9 mouse cellular contexts compared by ENCODE assay signal in genomic region chr6:113307481-113308121, GRCm38 (mm10). TPM values are rescaled to one million over a fixed set of nuclear protein-coding genes. Genes with fewer than 3 reads are reported as not detected.
A peak's percentile ranks its signal among the peaks of the same experiment; 100 is the strongest.
DNase-seq lines count a peak whose midpoint lies in the region; ATAC-seq and TF ChIP-seq lines count a peak whose summit lies in the region.
"Had no signal": no experiment of that assay in that cellular context is flagged by ENCODE, and none has a peak within 500 bp of the region (broad histone marks: within the 10 kb centered on the region; RNA-seq: fewer than 3 reads in every experiment).

No protein-coding gene starts in this region.

- H3K4me3 ChIP-seq in heart, postnatal 0 days (ENCODE audit: low read depth, low read length) = peak overlapping the region; percentile 79

- H3K9me3 ChIP-seq in heart, postnatal 0 days (replicated peaks; ENCODE audit: control insufficient read depth, low read length) = no peaks in the 10 kb centered on the region

- peak overlapping the region; percentile 99 for H3K27ac ChIP-seq in heart, postnatal 0 days (ENCODE audit: low read depth)

- 0 out of 2 replicates have a peak, but pooled peaks have one; percentile 3 for ATAC-seq in erythroid progenitor cell, adult 5-6 weeks (replicated peaks; ENCODE audit: low FRiP score, poor library complexity, severe bottlenecking)
- no peak for ATAC-seq in heart, postnatal 0 days (ENCODE audit: insufficient read depth, low read depth)
- no peak for ATAC-seq in activated CD4-positive, CD25-positive, alpha-beta regulatory T cell, adult 4 months

- H3K4me2 ChIP-seq in heart, postnatal 0 days (ENCODE audit: low read depth, low read length) = peak overlapping the region; percentile 91

- peaks cover 14% of the 10 kb centered on the region for H3K4me1 ChIP-seq in heart, postnatal 0 days (ENCODE audit: control insufficient read depth, insufficient read depth)

- no peak for TF ChIP-seq CTCF in heart, postnatal 0 days (IDR thresholded peaks at IDR 0.05; ENCODE audit: low read depth)

- H3K9ac ChIP-seq in heart, postnatal 0 days (replicated peaks; ENCODE audit: low read depth, low read length) = peak overlapping the region; percentile 97

- peaks cover 26% of the 10 kb centered on the region for H3K36me3 ChIP-seq in heart, postnatal 0 days (replicated peaks; ENCODE audit: control insufficient read depth, insufficient read depth, low read length)

- 0% methylated on average over 34 of the region's 34 CpGs for WGBS in heart, postnatal 0 days

- H3K27me3 ChIP-seq in heart, postnatal 0 days (ENCODE audit: control insufficient read depth, insufficient read depth, low read length) = no peaks in the 10 kb centered on the region

- no peak for TF ChIP-seq EP300 in heart, postnatal 0 days (IDR thresholded peaks at IDR 0.05; ENCODE audit: low read depth)

- DNase-seq in ES-CJ7 (ENCODE audit: low read depth, low spot score) = peak; percentile 64
- DNase-seq in adrenal gland, postnatal 10 days = peak; percentile 86
- DNase-seq in heart, postnatal 0 days (ENCODE audit: low spot score) = peak; percentile 10
- DNase-seq in kidney, postnatal 36 days = peak; percentile 26 to 52
- peak; percentile 55 for DNase-seq in lung, postnatal 14 days
- peak; percentile 45 for DNase-seq in ovary, postnatal 36 days (ENCODE audit: low spot score)

RNA-seq across cellular contexts. Expression of gene Brpf1, which starts 0.7 kb away (rescaled TPM):
- total RNA-seq in adrenal gland, postnatal 10 days (2021) = 10 to 100 TPM; 32.6 to 37.2 TPM
- total RNA-seq in erythroid progenitor cell, adult 5-6 weeks (2015; ENCODE audit: low replicate concordance) = 33.5 and 43.6 TPM in 2 replicates
- total RNA-seq in erythroid progenitor cell, adult 5-6 weeks (2017; ENCODE audit: low replicate concordance) = 30.7 and 41.5 TPM in 2 replicates
- 15.2 and 16.8 TPM in 2 replicates for total RNA-seq in heart, postnatal 0 days (2014; rRNA removed; ENCODE audit: low replicate concordance)
- 5.1 and 6.4 TPM in 2 replicates for polyA plus RNA-seq in heart, postnatal 0 days (2015; fragmentation: Nextera tagmentation; extraction: Ambion mirVana)
- polyA plus RNA-seq in activated CD4-positive, CD25-positive, alpha-beta regulatory T cell, adult 4 months (2017; shearing (Covaris generic)) = 10 to 100 TPM; 10.6 to 11.2 TPM

RNA-seq across cellular contexts. Expression of gene Ogg1, which starts 19.2 kb away (rescaled TPM):
- total RNA-seq in adrenal gland, postnatal 10 days (2021) = 10 to 100 TPM; 11.9 to 12.0 TPM
- total RNA-seq in erythroid progenitor cell, adult 5-6 weeks (2015; ENCODE audit: low replicate concordance) = 3.2 and 9.2 TPM in 2 replicates
- not detected in 2 replicates for total RNA-seq in erythroid progenitor cell, adult 5-6 weeks (2017; ENCODE audit: low replicate concordance)
- total RNA-seq in heart, postnatal 0 days (2014; rRNA removed; ENCODE audit: low replicate concordance) = 8.0 and 12.6 TPM in 2 replicates
- 6.4 and 7.0 TPM in 2 replicates for polyA plus RNA-seq in heart, postnatal 0 days (2015; fragmentation: Nextera tagmentation; extraction: Ambion mirVana)
- polyA plus RNA-seq in activated CD4-positive, CD25-positive, alpha-beta regulatory T cell, adult 4 months (2017; shearing (Covaris generic)) = 10 to 100 TPM; 14.1 to 23.2 TPM

RNA-seq across cellular contexts. Expression of gene Cpne9, which starts 25.5 kb away (rescaled TPM):
- 1 to 10 TPM in 1 of 2 experiments, under 1 TPM in 1; 0.90 to 1.2 TPM for total RNA-seq in adrenal gland, postnatal 10 days (2021)
- 0.36 TPM in 1 of 2 replicates, not detected in the other for total RNA-seq in erythroid progenitor cell, adult 5-6 weeks (2015; ENCODE audit: low replicate concordance)
- total RNA-seq in erythroid progenitor cell, adult 5-6 weeks (2017; ENCODE audit: low replicate concordance) = 0.64 TPM in 1 of 2 replicates, not detected in the other
- total RNA-seq in heart, postnatal 0 days (2014; rRNA removed; ENCODE audit: low replicate concordance) = not detected in 2 replicates
- 0.04 TPM in 1 of 2 replicates, not detected in the other for polyA plus RNA-seq in heart, postnatal 0 days (2015; fragmentation: Nextera tagmentation; extraction: Ambion mirVana)
- under 1 TPM; 0.08 to 0.20 TPM for polyA plus RNA-seq in activated CD4-positive, CD25-positive, alpha-beta regulatory T cell, adult 4 months (2017; shearing (Covaris generic))
- polyA plus RNA-seq: large intestine, adult 2 months had no signal

RNA-seq across cellular contexts. Expression of gene Camk1, which starts 36.2 kb away (rescaled TPM):
- total RNA-seq in adrenal gland, postnatal 10 days (2021) = 10 to 100 TPM; 47.1 to 50.3 TPM
- 8.8 and 13.3 TPM in 2 replicates for total RNA-seq in erythroid progenitor cell, adult 5-6 weeks (2015; ENCODE audit: low replicate concordance)
- 3.1 and 8.5 TPM in 2 replicates for total RNA-seq in erythroid progenitor cell, adult 5-6 weeks (2017; ENCODE audit: low replicate concordance)
- 105 and 115 TPM in 2 replicates for total RNA-seq in heart, postnatal 0 days (2014; rRNA removed; ENCODE audit: low replicate concordance)
- 94.5 and 98.4 TPM in 2 replicates for polyA plus RNA-seq in heart, postnatal 0 days (2015; fragmentation: Nextera tagmentation; extraction: Ambion mirVana)
- 1 to 10 TPM; 1.5 to 1.6 TPM for polyA plus RNA-seq in activated CD4-positive, CD25-positive, alpha-beta regulatory T cell, adult 4 months (2017; shearing (Covaris generic))

Comparison
In these comparisons a context has a peak if more than half of its experiments do, and no peak if none do; other contexts are left out.
1. DNase-seq: peak in every context shown above with its lines; median percentile 86 in adrenal gland, postnatal 10 days; 64 in ES-CJ7; 55 in lung, postnatal 14 days; 45 in ovary, postnatal 36 days; 39 in kidney, postnatal 36 days; 10 in heart, postnatal 0 days.